Mouse (Mus musculus) adrenal gland, adult 10 weeks (tissue): ENCODE measurements around the gene Fthl17a. TPM values are rescaled to one million over a fixed set of nuclear protein-coding genes. Genes with fewer than 3 reads are reported as not detected.

Experiments
- polyA plus RNA-seq: library from polyadenylated mRNA; stranded (reverse); fragments of 350-450 nt; fragmentation: Illumina TruSeq; extraction: RNeasy Lipid Tissue Mini Kit (QIAGEN cat#74804); gene quantifications from one replicate; pipeline ENCODE4 v1.2.3, GENCODE M21; 2014; ENCODE audit warnings: low read depth, low replicate concordance

Gene Fthl17a
- not detected for polyA plus RNA-seq

GRCm38 (mm10) chrX:85249379-85249778, at the start of gene Fthl17a:
Gene Fthl17a, plus strand, starts transcription at chrX:85249679.

